ENCODE assay signal across 14 mouse cellular contexts in genomic region chr3:127848088-127848808, GRCm38 (mm10). TPM values are rescaled to one million over a fixed set of nuclear protein-coding genes. Genes with fewer than 3 reads are reported as not detected.
DNase-seq lines count a peak whose midpoint lies in the region; ATAC-seq and TF ChIP-seq lines count a peak whose summit lies in the region.
"Had no signal": no experiment of that assay in that cellular context is flagged by ENCODE, and none has a peak within 500 bp of the region (broad histone marks: within the 10 kb centered on the region; RNA-seq: fewer than 3 reads in every experiment).

No protein-coding gene starts in this region.

- 55% methylated on average over 11 of the region's 11 CpGs for WGBS in liver, postnatal 0 days (ENCODE audit: insufficient replicate concordance)

- no peak for TF ChIP-seq CTCF in liver, postnatal 0 days (IDR thresholded peaks at IDR 0.05; ENCODE audit: low read depth)

- no peaks in the 10 kb centered on the region for H3K36me3 ChIP-seq in liver, postnatal 0 days (replicated peaks; ENCODE audit: insufficient read depth, low read length)
- H3K36me3 ChIP-seq: neural tube, embryonic 15.5 days had no signal

- H3K9me3 ChIP-seq in liver, postnatal 0 days (ENCODE audit: low read length) = no peaks in the 10 kb centered on the region
- H3K9me3 ChIP-seq: neural tube, embryonic 15.5 days had no signal

- TF ChIP-seq EP300 in liver, postnatal 0 days (IDR thresholded peaks at IDR 0.05; ENCODE audit: low read depth) = 0 out of 2 replicates have a peak, but pooled peaks have one; percentile 32

- no peak overlapping the region for H3K4me3 ChIP-seq in liver, postnatal 0 days (ENCODE audit: low read depth, low read length)
- H3K4me3 ChIP-seq: neural tube, embryonic 15.5 days had no signal

- no peaks in the 10 kb centered on the region for H3K27me3 ChIP-seq in liver, postnatal 0 days (ENCODE audit: insufficient read depth, low read length)
- H3K27me3 ChIP-seq: neural tube, embryonic 15.5 days had no signal

- H3K4me1 ChIP-seq in liver, postnatal 0 days (ENCODE audit: insufficient read depth) = peaks cover 7% of the 10 kb centered on the region; the same call in 1 of the 2 replicates
- H3K4me1 ChIP-seq: neural tube, embryonic 15.5 days had no signal

- no peak overlapping the region for H3K27ac ChIP-seq in liver, postnatal 0 days (ENCODE audit: low read depth)
- H3K27ac ChIP-seq: neural tube, embryonic 15.5 days had no signal

- no peak overlapping the region for H3K4me2 ChIP-seq in liver, postnatal 0 days (ENCODE audit: low read depth, low read length)
- H3K4me2 ChIP-seq: neural tube, embryonic 15.5 days had no signal

- peak; percentile 17; the same call in 1 of the 2 replicates for ATAC-seq in liver, postnatal 0 days
- ATAC-seq: inflammation-experienced regulatory T-cells, adult 6 months had no signal

- DNase-seq in kidney, postnatal 10 days = peak; percentile 32
- DNase-seq in kidney, adult 11 months = no peak
- peak; percentile 39 for DNase-seq in MN1 (ENCODE audit: low spot score)
- DNase-seq in adrenal gland, postnatal 36 days = peak; percentile 72 to 74
- peak; percentile 37 for DNase-seq in liver, postnatal 0 days
- no peak for DNase-seq in layer of hippocampus, postnatal 14 days (ENCODE audit: low spot score in 2 of 2)
- DNase-seq in heart, adult 9 months (ENCODE audit: low spot score in 2 of 2) = no peak
- no peak for DNase-seq in thymus, postnatal 25 days
- DNase-seq: cerebellum, adult 9-10 months; gastrocnemius, postnatal 14 days; midbrain, embryonic 14.5 days; right cerebral cortex, postnatal 14 days had no signal

- no peak overlapping the region for H3K9ac ChIP-seq in liver, postnatal 0 days (replicated peaks)
- H3K9ac ChIP-seq: neural tube, embryonic 15.5 days had no signal

RNA-seq across cellular contexts. Expression of gene Ap1ar, which starts 10.9 kb away (rescaled TPM):
- total RNA-seq in adrenal gland, postnatal 36 days (2021) = 10 to 100 TPM; 35.6 to 37.3 TPM
- 11.1 and 12.9 TPM in 2 replicates for polyA plus RNA-seq in liver, postnatal 0 days (2015; fragmentation: Nextera tagmentation; extraction: Ambion mirVana)
- 10 to 100 TPM; 67.6 to 68.7 TPM for total RNA-seq in layer of hippocampus, postnatal 14 days (2021)

RNA-seq across cellular contexts. Expression of gene Fam241a, which starts 47.9 kb away (rescaled TPM):
- 1 to 10 TPM; 5.1 to 5.6 TPM for total RNA-seq in adrenal gland, postnatal 36 days (2021)
- 25.5 and 28.2 TPM in 2 replicates for polyA plus RNA-seq in liver, postnatal 0 days (2015; fragmentation: Nextera tagmentation; extraction: Ambion mirVana)
- total RNA-seq in layer of hippocampus, postnatal 14 days (2021) = 1 to 10 TPM; 3.5 to 4.9 TPM

RNA-seq across cellular contexts. Expression of gene Tifa, which starts 58.6 kb away (rescaled TPM):
- total RNA-seq in adrenal gland, postnatal 36 days (2021) = 1 to 10 TPM; 4.4 to 4.9 TPM
- polyA plus RNA-seq in liver, postnatal 0 days (2015; fragmentation: Nextera tagmentation; extraction: Ambion mirVana) = 20.2 and 21.2 TPM in 2 replicates
- total RNA-seq in layer of hippocampus, postnatal 14 days (2021) = 1 to 10 TPM; 4.2 to 5.0 TPM

Comparison
In these comparisons a context has a peak if more than half of its experiments do, and no peak if none do; other contexts are left out.
1. DNase-seq: peak in kidney, postnatal 10 days (single experiment), MN1 (single experiment), adrenal gland, postnatal 36 days (2 of 2) and liver, postnatal 0 days (single experiment); none in kidney, adult 11 months (single experiment), layer of hippocampus, postnatal 14 days (0 of 2), heart, adult 9 months (0 of 2) and thymus, postnatal 25 days (single experiment).